Mouse (Mus musculus) kidney, adult 2 months (tissue): Measurements from ENCODE around the gene Dapk3.

Experiments
- CTCF ChIP-seq: fragments of 200-500 bp; conservative IDR thresholded peaks from 2 replicates; pipeline ENCODE4 v1.5.1; 2011; ENCODE audit warnings: low read depth, mild to moderate bottlenecking, control low read depth, low read length, moderate library complexity, mixed read lengths; ENCODE audit not compliant: insufficient read depth, insufficient read length
- POLR2A ChIP-seq: fragments of 200-500 bp; IDR thresholded peaks from one replicate; pipeline ENCODE4 v1.6.1; 2011; ENCODE audit warnings: low read depth, low read length, control low read depth

DNA sequence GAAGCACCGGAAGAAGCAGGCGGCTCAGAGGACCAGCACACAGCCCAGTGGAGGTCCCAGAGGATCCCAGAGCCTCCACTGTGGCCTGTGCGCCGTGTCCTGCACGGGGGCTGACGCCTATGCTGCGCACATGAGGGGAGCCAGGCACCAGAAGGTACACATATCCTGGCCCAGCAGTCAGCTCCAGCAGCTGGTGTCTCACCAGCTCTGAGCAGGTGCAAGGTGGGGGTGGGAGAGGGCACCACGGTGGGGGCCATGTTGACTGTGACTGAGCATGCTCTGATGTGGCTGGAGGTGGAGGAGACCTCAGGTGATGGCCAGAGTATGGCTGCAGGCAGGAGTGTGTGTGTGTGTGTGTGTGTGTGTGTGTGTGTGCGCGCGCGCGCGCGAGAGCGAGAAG lies 59.2 kb downstream of the Dapk3 start:
- no peak for TF ChIP-seq POLR2A
- no peak for TF ChIP-seq CTCF
